Mouse (Mus musculus) ZHBTc4 (cell line): ENCODE measurements around the gene Abca7.
"Not testable (repeated sequence)": the region's sequence is repeated elsewhere in the genome, so short reads cannot be mapped to it uniquely, and the experiment has no call there.

Source experiments
- DNase-seq: peaks from one replicate; pipeline ENCODE4 v3.0.0-alpha.2; 2011; ENCODE audit warnings: low read depth, low spot score

Gene Abca7

DNA sequence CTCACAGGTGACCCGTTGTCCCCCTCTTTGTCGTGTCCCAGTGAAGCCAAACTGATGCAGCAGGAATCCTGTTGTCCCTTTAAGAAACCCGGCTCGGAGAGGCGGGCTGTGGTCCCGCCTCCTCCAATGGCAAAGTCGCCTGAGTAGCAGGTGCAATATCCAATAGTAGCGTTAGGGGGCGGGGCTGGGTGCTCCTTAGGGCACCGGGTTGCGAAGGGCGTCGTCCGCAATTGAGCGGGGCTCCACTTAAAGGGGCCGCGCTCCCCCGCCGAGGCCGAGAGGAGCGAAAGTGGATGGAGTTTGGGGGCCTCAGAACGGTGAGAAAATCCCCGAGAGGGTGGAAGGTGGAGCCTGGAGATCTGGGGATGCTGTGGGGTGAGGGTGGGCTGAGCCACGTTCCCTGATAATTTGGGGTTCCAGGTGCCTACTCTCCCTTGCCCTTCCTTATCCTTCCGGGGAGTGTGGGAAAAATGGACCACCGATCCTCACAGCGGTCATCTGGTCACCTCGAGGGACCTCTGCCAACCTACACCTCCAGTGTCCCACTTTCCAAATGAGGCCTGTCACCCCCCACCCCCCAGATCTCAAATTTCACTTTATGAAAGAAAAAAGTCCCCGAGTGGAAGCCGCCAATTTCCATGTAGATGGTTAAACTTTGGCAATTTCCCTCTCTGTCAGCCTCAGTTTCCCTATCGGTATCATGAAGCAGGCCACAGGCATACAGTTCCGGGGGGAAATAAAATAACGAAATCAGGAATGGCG lies at the start of gene Abca7:
Gene Abca7 (plus strand): TSS at position 223 of the 762 bp plus-strand sequence.
- DNase-seq, result peak; percentile 98

DNA sequence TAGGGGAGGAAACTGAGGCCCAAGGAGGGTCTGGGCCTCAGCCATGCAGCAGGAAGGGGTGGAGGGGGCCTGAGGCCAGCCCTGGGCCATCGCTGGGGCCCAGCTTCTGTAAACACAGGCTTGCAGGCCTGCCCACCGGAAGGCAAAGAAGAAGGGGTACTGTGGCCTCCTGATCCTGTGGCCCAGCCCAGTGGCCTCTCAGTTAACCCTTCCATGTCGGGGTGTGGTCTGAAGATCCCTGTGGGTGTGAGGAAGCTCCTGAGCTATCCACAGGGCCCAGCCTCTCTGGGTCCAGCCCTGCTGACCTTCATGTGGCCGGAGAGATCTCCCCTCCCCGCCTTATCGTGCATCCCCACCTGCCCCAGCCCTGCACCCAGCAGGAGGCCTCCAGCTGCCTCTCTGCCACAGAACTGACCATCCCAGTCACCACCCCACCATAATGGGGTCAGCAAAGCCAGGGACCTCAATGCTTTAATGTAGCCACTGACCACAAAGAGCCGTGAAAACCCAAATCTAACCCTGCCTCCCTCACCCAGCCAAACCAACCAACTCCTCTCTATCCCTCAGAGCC lies 49.5 kb upstream of the Abca7 start:
- no peak for DNase-seq

DNA sequence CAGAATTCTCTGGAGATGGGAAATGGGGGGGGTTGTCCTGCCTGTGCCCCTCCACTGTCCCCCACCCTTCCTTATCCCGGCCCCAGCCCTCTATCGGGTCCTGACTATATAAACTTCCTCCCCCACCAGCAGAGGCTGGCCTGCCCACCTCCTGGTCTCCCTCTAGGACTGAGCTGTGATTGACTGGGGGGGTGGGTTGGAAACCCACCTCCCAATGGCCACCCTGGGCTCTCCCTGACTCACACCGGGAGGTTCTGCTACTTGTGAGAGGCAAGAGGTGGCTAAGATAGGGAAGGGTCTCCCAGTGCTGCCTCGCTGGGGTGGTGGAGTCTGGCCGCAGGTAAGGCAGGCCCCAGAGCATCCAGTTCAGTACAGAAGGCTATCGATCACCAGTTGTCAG lies 48.8 kb upstream of the Abca7 start:
- no peak for DNase-seq

DNA sequence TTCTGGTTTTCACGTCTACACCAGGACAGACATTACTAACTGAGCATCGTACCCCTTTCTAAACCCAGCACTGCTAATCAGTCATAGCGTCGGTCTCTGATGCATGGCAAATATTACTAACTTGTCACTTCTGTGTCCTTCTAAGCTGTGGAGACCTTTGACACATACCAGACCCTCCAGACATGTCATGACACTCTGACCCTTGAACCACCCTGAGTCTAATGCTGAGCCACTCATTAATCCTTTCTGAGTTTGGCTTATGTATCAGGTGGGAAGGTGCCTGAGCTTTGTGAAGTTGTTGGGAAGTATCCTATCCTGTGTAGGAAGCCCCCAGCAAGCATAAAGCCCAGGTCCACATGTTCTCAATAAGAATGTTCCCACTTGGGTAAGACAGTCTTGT lies 46.4 kb upstream of the Abca7 start:
- DNase-seq, result no peak

DNA sequence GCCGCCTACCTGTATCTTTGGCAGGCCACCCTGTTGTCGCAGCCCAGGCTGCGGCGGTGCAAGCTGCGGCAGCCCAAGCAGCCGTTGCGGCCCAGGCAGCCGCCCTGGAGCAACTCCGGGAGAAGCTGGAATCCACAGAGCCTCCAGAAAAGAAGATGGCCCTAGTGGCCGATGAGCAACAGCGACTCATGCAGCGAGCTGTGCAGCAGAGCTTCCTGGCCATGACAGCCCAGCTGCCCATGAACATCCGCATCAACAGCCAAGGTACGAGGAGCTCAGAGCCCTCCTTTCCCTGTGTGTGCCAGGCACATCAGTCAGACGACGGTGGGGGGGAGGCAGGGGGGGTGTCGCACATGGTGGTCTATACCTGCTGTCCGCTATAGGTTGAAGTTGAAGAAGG lies 45.6 kb upstream of the Abca7 start:
- DNase-seq, result no peak

DNA sequence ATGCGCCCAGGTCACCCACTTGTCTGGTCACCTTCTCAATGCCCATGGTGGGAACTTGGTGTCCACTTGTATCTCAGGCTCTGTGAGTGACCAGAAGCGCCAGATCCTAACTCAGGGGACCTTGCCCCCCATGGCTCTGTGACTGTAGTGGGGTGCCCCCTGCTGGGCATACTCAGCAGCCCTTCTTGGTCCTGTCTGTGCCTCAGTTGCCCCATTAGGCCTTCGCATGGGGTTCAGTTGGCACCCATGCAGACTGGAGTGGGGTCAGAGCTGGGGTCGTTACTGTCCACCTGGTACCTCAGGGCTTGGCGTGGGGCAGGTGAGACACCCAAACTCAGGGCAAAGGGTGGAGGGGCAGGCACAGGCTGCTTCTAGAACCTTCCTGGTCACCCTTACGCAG lies 42.3 kb upstream of the Abca7 start:
- no peak for DNase-seq

DNA sequence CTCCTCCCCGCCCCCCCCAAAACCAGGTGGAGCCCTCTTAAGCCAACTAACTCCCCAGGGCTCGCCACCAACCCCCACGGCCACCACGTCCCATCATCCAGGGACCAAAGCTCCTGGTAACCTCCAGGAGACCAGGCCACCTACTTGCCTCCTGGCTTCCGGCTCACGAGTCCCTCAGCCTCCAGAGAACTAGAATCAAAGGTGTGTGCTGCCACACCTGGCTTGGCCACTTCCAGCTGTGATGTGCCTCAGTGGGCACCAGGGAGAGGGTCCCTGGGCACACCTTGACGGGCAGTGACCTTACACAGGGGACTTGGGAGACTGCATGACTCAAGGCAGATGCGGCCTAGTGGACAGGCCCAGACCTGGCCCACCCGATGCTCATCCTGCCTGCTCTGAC lies 40.6 kb upstream of the Abca7 start:
- no peak for DNase-seq

DNA sequence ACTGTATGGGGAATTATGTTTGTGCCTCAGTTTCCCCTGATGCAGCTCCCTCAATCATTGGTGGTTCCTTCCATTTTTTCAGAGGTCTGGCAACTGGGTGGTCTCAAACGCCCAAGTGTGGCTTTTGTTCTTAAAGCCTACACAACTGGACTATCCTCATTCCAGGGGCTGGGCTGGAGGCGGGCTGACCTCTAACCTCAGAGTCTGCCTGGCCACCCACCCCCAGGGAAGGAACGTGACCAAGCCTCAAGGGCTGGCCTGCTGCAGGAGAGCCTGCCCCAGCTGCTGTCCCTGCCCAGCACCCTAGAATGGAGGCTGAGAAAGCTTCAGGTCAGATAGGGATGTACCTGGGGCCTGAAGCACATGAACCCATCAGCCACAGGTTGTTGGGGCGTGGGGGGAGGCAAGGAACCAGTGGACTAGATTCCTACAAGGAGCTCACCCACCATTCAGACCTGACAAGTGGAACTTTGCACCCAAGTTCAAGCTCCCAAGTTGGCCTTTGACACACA lies 39.6 kb upstream of the Abca7 start:
- DNase-seq, result no peak

DNA sequence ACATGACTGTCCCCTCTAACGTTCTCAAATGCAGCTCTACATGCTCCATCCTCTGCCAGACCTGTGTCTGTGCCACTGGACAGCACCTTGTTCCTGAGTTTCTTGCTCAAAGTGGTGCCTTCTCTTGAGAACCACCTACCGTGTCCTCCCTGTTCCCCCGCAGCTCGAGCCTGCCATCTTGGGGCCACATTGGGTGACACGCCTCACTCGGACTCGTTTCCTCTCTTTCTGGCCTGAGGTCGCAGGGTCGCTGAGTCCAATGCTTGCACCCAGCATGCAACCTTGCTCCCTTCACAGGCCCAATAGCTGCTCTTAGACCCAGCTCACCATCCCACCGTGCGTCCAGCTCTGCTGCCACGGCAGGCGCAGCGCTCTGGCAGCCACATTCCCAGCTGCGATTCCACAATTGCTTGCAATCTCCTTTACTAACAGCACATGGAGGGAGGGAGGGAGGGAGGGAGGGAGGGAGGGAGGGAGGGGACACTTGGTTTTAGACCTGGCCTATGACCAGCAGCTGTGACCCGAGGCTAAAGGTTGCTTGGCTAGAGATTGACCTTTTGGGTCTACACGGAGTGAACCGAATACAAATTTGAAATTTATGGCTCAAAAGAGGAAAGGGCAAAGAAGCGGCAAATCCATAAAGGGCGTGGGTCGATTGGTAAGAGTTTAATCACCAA lies 38.0 kb upstream of the Abca7 start:
- DNase-seq, result peak; percentile 91

DNA sequence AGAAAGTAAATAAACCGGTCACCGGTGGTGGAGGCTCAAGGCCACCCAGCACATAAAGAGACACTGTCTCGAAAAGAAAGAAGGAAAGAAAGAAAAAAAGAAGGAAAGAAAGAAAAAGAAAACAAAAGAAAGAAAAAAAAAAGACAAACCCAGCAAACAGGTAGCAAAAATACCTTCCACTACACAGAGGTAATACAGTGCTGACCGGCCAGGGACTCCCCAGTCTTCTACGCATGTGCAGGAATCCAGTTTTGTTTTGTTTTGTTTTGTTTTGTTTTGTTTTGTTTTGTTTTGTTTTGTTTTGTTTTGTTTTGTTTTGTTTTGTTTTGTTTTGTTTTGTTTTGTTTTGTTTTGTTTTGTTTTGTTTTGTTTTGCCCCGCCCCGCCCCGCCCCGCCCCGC lies 36.9 kb upstream of the Abca7 start:
- not testable (repeated sequence) for DNase-seq

DNA sequence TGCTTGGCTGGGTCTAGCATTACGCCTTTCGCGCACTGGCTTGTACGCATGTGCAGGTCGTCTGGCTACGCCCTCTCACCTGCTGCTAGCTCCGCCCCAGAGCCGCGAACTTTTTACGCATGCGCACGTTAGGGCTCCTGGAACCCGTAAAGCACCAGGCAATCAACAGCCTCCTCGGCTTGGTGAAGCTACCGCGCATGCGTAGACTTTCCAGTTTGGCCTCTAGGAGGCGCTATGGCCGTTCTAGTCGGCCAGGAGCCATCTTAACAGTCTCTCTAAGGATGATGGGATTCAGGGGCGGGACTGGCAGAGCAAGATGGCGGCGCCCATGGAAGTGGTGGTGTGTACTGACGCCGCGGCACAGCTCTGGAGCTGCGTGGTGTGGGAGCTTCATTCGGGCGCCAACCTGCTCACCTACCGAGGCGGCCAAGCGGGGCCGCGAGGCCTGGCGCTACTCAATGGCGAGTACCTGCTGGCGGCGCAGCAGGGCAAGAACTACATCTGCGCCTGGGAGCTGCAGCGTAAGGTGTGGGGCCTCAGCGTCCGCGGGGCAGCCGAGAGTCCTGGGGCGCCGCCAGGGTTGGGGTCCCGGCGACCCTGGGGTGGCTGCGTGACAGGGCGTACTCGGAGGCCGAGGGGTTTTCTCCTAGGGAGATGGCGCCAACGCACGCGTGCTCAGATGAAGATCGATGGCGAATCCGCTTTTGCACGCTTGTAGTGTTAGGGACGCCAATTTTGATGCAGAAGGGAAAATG lies 36.3 kb upstream of the Abca7 start, which contains the start of gene Wdr18:
Gene Wdr18 (plus strand): TSS at position 306 of the 755 bp plus-strand sequence.
- DNase-seq, result peak; percentile 100

DNA sequence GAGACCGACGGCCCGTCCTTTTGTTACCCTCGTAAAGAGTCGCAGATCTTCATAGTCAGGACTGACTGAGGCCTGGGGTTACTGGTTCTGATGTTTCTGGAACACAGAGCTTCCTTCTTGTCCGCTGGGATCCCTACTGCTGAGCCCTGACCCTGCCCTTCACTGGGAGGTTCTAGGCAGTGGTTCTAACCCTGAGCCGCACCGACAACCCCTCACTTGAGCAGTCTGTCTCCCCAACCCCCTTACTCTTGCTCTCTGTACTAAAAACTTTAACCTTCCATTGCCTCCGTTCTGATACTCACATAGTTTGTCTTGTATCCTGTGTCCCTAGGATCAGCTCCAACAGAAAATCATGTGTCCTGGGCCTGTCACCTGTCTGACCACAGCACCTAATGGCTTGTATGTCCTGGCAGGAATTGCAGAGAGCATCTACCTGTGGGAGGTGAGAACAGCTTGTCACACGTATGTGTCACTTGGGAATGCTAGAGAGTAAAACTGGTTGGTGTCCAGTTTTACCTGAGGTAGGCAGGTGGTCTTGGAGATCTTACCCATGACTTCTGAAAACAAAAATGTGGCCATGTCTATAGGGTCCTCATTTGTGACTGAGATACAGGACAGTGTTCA lies 35.5 kb upstream of the Abca7 start:
- DNase-seq, result no peak

DNA sequence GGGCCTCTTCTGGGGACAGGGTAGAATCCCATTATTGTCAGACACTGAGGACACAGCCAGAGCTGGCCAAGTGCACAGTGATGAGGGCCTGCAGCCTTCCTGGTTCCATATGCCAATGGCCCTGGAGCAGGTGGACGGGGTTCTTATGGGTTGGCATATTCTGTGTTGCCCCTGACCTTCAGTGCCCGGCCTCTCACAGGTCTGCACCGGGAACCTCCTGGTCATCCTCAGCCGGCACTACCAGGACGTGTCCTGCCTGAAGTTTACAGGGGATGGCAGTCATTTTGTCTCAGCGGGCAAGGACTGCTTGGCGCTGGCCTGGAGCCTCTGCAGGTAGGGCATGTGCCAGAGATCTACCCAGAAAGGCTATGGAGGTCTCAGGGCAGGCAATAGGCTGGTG lies 31.6 kb upstream of the Abca7 start:
- DNase-seq, result no peak

DNA sequence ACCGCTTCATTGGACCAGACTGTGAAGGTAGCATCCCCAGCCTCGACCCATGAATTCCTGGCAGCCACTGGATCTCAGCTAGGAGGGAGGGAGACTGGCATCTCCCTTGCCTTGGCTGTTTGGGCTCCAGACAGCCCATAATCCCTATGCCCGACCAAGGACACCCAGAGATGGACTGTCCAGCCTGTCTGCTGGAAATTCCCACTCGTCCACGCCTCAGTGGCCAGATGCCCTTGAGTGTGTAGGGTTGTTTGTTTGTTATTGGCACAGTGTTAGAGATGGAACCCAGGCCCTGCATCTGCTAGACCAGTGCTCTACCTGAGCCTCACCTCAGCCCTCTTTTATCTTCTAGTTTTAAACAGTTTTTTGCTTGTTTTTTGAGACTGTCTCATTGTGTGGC lies 31.0 kb upstream of the Abca7 start:
- DNase-seq, result no peak

DNA sequence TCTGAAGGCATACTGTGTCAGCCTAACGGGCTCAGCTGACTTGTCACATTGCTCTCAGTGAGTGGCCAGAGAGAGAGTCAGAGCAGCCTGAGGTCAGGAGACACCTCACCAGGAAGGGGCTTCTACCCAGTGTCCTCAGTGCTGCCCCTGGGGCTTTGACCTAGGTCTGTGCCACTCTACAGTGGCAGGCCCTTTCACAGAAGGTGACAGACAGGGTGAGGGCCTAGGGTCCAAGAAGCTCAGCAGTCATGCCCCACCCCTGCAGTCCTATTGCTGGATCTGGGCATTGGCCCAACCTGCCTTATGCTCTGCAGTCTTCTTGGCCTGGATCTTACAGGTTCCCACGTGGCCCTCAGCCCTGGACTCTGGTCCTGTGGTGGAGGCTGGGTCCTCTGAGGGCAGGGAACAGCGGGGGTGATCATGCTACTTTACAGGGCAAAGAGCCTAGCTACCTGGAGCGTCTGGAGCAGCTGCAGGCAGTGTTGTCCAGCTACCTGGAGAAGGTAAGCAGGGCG lies 29.4 kb upstream of the Abca7 start:
- DNase-seq, result no peak

DNA sequence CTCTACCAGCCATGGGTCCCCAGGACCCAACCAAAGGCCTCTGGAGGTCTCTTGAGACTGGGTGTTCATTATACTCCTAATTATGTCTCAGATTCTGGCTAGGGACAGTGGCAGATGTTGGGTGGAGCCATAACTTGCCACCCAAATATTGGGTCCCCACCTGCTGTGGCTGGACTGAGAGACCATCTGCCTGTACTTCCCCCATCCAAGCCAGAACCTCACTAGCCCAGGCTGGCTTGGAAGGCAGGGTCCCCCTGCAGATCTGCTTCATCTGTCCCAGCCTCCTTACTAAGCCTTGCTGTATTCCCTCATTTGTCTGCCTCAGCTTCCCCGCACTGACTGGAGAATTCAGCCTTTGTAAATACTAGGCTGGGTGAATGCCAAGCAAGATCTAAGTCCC lies 28.1 kb upstream of the Abca7 start:
- no peak for DNase-seq

DNA sequence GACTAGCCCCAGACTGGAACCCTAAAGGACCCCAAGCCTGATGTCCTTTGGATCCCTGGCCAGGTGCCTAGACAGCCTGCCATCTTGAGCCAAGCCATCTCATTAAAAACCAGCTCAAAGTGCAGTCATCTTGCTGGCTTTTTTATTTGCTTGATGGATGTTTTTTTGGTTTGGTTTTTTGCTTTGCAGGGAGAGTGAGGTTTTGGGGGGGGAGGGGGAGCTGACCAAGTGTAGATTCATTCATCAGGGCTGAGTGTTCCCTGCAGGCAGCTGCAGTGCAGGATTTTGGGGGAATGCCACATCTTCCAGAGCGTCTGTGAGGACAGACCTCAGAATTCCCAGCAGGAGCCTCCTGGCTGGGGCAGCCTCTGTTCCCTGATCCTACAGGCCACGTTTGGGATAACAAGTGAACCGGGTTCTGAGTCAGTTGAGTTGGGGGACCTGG lies 27.1 kb upstream of the Abca7 start:
- peak; percentile 44 for DNase-seq

DNA sequence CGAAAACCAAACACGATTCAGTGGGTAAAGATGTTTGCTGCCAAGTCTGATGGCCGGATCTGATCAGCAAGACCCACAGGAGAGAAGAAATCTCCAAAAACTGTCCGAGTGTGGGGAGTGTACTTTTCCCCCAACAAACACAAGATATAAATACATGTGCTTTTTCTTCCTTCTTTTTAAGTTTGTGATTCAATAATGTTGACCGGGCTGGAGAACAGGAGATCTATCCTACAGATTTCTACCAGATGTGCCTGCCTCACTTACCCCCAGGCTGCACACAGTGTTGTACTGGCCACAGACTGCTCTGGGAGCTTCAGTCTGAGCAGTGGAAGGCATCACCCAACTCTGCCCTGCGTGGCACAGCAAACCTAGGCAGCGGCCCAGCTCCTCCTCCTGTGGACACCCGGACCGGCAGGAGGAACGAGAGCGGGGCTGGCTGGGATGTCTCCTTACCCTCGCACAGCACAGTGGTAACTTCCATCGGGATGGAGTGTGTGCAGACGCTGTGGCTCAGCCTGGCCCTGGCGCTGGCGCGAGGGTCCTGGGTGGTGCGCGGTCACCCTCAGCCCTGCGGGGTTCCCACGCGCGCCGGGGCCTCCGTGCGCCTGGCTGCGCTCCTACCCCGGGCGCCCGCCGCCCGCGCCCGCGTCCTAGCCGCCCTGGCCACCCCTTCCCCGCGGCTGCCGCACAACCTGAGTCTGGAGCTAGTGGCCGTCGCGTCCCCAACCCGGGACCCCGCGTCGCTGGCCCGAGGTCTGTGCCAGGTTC lies 25.7 kb upstream of the Abca7 start, which contains the start of gene Grin3b:
Gene Grin3b (plus strand): TSS at position 301 of the 768 bp plus-strand sequence.
- DNase-seq, result no peak

DNA sequence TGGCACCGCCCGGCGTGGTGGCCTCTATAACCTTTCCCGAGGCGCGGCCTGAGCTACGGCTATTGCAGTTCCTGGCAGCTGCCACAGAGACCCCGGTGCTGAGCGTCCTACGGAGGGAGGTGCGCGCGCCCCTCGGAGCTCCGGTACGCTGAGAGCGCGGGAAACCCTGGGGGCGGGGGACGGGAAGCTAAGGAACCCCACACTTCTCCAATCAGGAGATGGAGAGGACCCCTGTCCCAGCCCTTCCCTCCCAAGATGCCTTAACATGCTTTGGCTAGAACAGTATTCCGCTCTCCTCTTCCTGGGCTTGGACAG lies 25.2 kb upstream of the Abca7 start:
- DNase-seq, result peak; percentile 62

DNA sequence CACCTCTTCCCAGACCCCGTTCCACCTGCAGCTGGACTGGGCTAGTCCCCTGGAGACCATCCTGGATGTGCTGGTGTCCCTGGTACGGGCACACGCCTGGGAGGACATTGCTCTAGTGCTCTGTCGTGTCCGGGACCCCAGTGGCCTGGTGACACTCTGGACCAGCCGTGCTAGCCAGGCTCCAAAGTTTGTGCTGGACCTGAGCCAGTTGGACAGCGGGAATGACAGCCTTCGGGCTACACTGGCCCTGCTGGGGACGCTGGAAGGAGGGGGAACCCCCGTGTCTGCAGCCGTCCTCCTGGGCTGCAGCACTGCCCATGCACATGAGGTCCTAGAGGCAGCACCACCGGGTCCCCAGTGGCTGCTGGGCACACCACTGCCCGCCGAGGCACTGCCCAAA lies 23.5 kb upstream of the Abca7 start:
- DNase-seq, result no peak

DNA sequence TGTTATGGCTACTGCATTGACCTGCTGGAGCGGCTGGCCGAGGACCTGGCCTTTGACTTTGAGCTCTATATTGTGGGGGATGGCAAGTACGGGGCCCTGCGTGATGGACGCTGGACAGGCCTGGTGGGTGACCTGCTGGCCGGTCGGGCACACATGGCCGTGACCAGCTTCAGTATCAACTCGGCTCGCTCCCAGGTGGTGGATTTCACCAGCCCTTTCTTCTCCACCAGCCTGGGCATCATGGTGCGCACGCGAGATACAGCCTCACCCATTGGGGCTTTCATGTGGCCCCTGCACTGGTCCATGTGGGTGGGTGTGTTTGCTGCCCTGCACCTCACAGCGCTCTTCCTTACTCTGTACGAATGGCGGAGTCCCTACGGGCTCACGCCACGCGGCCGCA lies 22.2 kb upstream of the Abca7 start:
- no peak for DNase-seq
